Mouse (Mus musculus) embryonic fibroblast, embryonic 13.5 days (primary cell): ENCODE measurements around the gene Myo1b.

Experiments used
- CTCF ChIP-seq: IDR thresholded peaks from 2 replicates; pipeline ENCODE4 v1.5.1; 2011; ENCODE audit warnings: mild to moderate bottlenecking, control low read depth, low read length, moderate library complexity, borderline replicate concordance; ENCODE audit not compliant: insufficient read depth
- POLR2A ChIP-seq: IDR thresholded peaks from 2 replicates; pipeline ENCODE4 v1.6.1; 2011; ENCODE audit warnings: low read depth, mild to moderate bottlenecking, control low read depth, low read length, moderate library complexity

- no peak for TF ChIP-seq POLR2A
- TF ChIP-seq CTCF: no peak
These were observed 13.7 kb upstream of the Myo1b start for GRCm38 (mm10) chr1:51929557-51929956.
